In the genomic region with DNA sequence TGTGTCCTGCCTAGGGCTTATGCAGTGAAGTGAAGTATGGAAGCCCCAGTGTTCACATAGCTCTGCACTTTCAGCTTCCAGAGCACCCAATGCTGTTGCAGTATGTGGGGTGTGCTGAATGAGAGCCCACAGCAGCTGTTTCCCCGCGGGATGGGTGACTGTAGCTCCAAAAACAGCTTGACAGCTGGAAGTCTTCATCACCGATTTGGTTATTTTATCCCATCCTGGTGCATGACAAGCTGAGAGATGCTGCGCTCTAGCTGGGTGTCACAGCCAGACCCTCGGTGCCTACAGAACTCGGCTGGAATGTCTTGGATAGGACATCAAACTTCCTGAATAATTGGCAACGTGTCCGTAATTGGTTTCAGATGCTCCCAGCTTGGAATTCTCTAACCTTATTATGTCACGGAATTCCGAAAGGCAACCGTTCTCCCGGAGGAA, we compare ENCODE assay signal across 13 mouse cellular contexts.
DNase-seq lines count a peak whose midpoint lies in the region; ATAC-seq and TF ChIP-seq lines count a peak whose summit lies in the region.
"Had no signal": no experiment of that assay in that cellular context is flagged by ENCODE, and none has a peak within 500 bp of the region (broad histone marks: within the 10 kb centered on the region; RNA-seq: fewer than 3 reads in every experiment).

No protein-coding gene starts in this region.

- no peaks in the 10 kb centered on the region for H3K27me3 ChIP-seq in kidney, postnatal 0 days (ENCODE audit: insufficient read depth, low read length)
- no peaks in the 10 kb centered on the region for H3K27me3 ChIP-seq in embryonic facial prominence, embryonic 12.5 days
- H3K27me3 ChIP-seq in limb, embryonic 10.5 days (ENCODE audit: low read depth, poor library complexity, severe bottlenecking) = peaks cover 36% of the 10 kb centered on the region
- H3K27me3 ChIP-seq: intestine, embryonic 15.5 days had no signal

- WGBS in kidney, postnatal 0 days = 59% methylated on average over 12 of the region's 12 CpGs
- 23% methylated on average over 12 of the region's 12 CpGs for WGBS in embryonic facial prominence, embryonic 12.5 days
- 31% methylated on average over 12 of the region's 12 CpGs for WGBS in limb, embryonic 10.5 days

- no peak overlapping the region for H3K4me2 ChIP-seq in kidney, postnatal 0 days (ENCODE audit: low read length)
- no peak overlapping the region for H3K4me2 ChIP-seq in embryonic facial prominence, embryonic 12.5 days (replicated peaks)
- H3K4me2 ChIP-seq: intestine, embryonic 15.5 days; midbrain, embryonic 15.5 days had no signal

- no peaks in the 10 kb centered on the region for H3K36me3 ChIP-seq in kidney, postnatal 0 days (ENCODE audit: insufficient read depth, low read length)
- H3K36me3 ChIP-seq in embryonic facial prominence, embryonic 12.5 days = no peaks in the 10 kb centered on the region
- H3K36me3 ChIP-seq in limb, embryonic 10.5 days = no peaks in the 10 kb centered on the region
- H3K36me3 ChIP-seq: intestine, embryonic 15.5 days; midbrain, embryonic 15.5 days had no signal

- H3K4me3 ChIP-seq in kidney, postnatal 0 days (replicated peaks; ENCODE audit: low read depth, low read length) = no peak overlapping the region
- no peak overlapping the region for H3K4me3 ChIP-seq in embryonic facial prominence, embryonic 12.5 days
- no peak overlapping the region for H3K4me3 ChIP-seq in limb, embryonic 10.5 days
- H3K4me3 ChIP-seq: intestine, embryonic 15.5 days; layer of hippocampus, adult 2 months; midbrain, embryonic 15.5 days had no signal

- H3K9ac ChIP-seq in kidney, postnatal 0 days (ENCODE audit: low read depth, low read length) = no peak overlapping the region
- no peak overlapping the region for H3K9ac ChIP-seq in embryonic facial prominence, embryonic 12.5 days
- H3K9ac ChIP-seq: intestine, embryonic 15.5 days; midbrain, embryonic 15.5 days had no signal

- no peak overlapping the region for H3K27ac ChIP-seq in kidney, postnatal 0 days
- peak overlapping the region; percentile 64; the same call in 1 of the 2 replicates for H3K27ac ChIP-seq in embryonic facial prominence, embryonic 12.5 days
- H3K27ac ChIP-seq in limb, embryonic 10.5 days = 0 out of 2 replicates have a peak overlapping the region, but pooled peaks have one; percentile 1
- H3K27ac ChIP-seq: intestine, embryonic 15.5 days; layer of hippocampus, adult 2 months; midbrain, embryonic 15.5 days had no signal

- ATAC-seq in kidney, postnatal 0 days (replicated peaks; ENCODE audit: low FRiP score, low read depth) = no peak
- no peak; the same call in 1 of the 2 replicates for ATAC-seq in embryonic facial prominence, embryonic 12.5 days (ENCODE audit: insufficient number of reproducible peaks, insufficient read depth, low FRiP score, low TSS enrichment)
- no peak for ATAC-seq in CD4-positive, CD25-positive, alpha-beta regulatory T cell, adult 4 months
- ATAC-seq: intestine, embryonic 15.5 days; midbrain, embryonic 15.5 days had no signal

- no peak for TF ChIP-seq CTCF in kidney, postnatal 0 days (IDR thresholded peaks at IDR 0.05; ENCODE audit: low read depth)

- H3K9me3 ChIP-seq in kidney, postnatal 0 days (replicated peaks; ENCODE audit: low read length) = no peaks in the 10 kb centered on the region
- no peaks in the 10 kb centered on the region for H3K9me3 ChIP-seq in embryonic facial prominence, embryonic 12.5 days
- no peaks in the 10 kb centered on the region for H3K9me3 ChIP-seq in limb, embryonic 10.5 days (replicated peaks)
- H3K9me3 ChIP-seq: intestine, embryonic 15.5 days; midbrain, embryonic 15.5 days had no signal

- peaks cover 18% of the 10 kb centered on the region; the same call in 1 of the 2 replicates for H3K4me1 ChIP-seq in kidney, postnatal 0 days (replicated peaks; ENCODE audit: insufficient read depth, low read length)
- peaks cover 54% of the 10 kb centered on the region for H3K4me1 ChIP-seq in embryonic facial prominence, embryonic 12.5 days
- H3K4me1 ChIP-seq in limb, embryonic 10.5 days = peaks cover 63% of the 10 kb centered on the region

- peak; percentile 21 for DNase-seq in kidney, postnatal 0 days (ENCODE audit: low spot score)
- no peak for DNase-seq in kidney, adult 9 months
- DNase-seq in limb, embryonic 10.5 days (ENCODE audit: low spot score) = peak; percentile 54
- DNase-seq in lung, postnatal 36 days = peak; percentile 68
- no peak for DNase-seq in urinary bladder, postnatal 4 days (ENCODE audit: low spot score in 2 of 2)
- no peak for DNase-seq in B cell, adult 2 months
- DNase-seq: adrenal gland, adult 2 months; cerebellum, postnatal 36 days had no signal

Comparison
In these comparisons a context has a peak if more than half of its experiments do, and no peak if none do; other contexts are left out.
1. DNase-seq: peak in kidney, postnatal 0 days (single experiment), limb, embryonic 10.5 days (single experiment) and lung, postnatal 36 days (single experiment); none in kidney, adult 9 months (single experiment), urinary bladder, postnatal 4 days (0 of 2) and B cell, adult 2 months (0 of 2).